Mouse (Mus musculus) adipocyte (in vitro differentiated cells): ENCODE data around the gene Tomm6.

Experiments
- DNase-seq: peaks from one replicate; pipeline ENCODE4 v3.0.0-alpha.2; 2016; ENCODE audit warnings: low spot score

The Tomm6 gene

GRCm38 (mm10) chr17:47651953-47652352, 36.2 kb downstream of the Tomm6 start:
- no peak for DNase-seq

GRCm38 (mm10) chr17:47648966-47649365, 39.2 kb downstream of the Tomm6 start:
- no peak for DNase-seq

GRCm38 (mm10) chr17:47646683-47647082, 41.5 kb downstream of the Tomm6 start:
- peak; percentile 74 for DNase-seq

DNA sequence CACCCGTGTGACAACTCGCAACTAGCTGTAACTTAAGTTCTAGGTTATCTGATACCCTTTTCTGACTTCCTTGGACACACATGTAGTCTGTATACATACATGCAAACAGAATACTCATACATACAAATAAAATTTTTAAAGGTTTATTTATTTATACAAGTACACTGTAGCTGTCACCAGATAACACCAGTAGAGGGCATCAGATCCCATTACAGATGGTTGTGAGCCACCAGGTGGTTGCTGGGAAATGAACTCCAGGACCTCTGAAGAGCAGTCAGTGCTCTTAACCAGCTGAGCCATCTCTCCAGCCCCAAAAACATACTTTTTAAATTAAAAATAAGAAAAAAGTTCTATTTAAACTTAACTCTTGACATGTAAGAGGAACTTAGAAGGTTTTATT, 45.2 kb downstream of the Tomm6 start:
- no peak for DNase-seq
